Mouse (Mus musculus) liver, postnatal 0 days (tissue): ENCODE measurements around the gene Ntrk2.

Experiments used
- CTCF ChIP-seq: sonication (generic); IDR thresholded peaks from 2 replicates; pipeline ENCODE4 v1.5.1; 2016; ENCODE audit warnings: antibody characterized with exemption, low read depth
- EP300 ChIP-seq: IDR thresholded peaks from 2 replicates; pipeline ENCODE4 v1.6.1; 2016; ENCODE audit warnings: antibody characterized with exemption, low read depth, mild to moderate bottlenecking

DNA sequence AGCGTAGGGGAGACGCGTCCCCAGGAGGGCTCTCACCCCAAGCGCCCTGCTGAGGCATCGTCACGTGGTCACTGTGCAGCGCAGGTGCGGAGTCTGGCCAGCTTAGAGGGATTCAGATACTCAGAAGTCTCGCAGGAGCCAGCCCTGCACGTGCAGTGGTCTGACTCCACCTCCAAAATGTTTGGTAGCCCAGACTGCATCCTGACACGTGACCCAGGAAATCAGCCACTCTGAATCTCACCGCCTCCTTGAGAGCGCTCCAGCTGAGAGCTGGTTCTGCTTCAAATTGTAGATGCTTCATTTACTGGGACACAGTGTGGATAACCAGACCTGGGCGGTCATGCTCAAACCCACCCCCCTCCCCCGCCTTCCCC, 205.1 kb downstream of the Ntrk2 start:
- TF ChIP-seq CTCF (no peak), EP300 (no peak)
